Mouse (Mus musculus) gastrocnemius, adult 18-20 months (tissue): ENCODE measurements around the gene Gm10320. TPM values are rescaled to one million over a fixed set of nuclear protein-coding genes. Genes with fewer than 3 reads are reported as not detected.

Experiments used
- DNase-seq: peaks from one replicate; pipeline ENCODE4 v3.0.0; 2021; ENCODE audit warnings: low spot score
- long read RNA-seq, 2 experiments: library from polyadenylated mRNA; stranded (forward); transcript quantifications; one replicate each; pipeline ENCODE4 v2.0.0; 2021
- total RNA-seq, 2 experiments: library from RNA; stranded (reverse); gene quantifications; 2 replicates each; pipeline ENCODE4 v1.2.3; 2021

Gm10320 gene
- not detected for total RNA-seq
- long read RNA-seq, experiment 1: 0 reads
- long read RNA-seq, experiment 2: 0 reads

DNA sequence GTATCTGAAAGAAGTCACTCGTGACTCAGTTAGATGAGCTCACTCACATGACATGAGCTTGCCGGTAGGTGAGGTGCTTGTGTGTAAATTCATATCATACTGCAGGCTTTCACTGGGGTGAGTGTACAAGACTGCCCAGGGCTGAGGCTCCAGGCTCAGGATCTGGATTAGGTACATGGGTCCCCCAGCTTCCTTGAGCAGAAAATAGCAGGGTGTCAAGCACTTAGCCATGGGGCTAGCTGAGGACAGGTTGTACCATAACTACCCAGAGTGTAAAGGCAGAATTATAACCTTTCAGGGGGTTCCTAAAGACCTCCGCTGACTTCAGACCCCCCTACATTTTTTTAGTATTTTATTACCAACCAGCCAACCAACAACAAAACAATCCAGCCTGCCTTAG, at the start of gene Gm10320:
TSS of gene Gm10320 (minus strand) at position 93 of the 400 bp plus-strand sequence.
- no peak for DNase-seq

DNA sequence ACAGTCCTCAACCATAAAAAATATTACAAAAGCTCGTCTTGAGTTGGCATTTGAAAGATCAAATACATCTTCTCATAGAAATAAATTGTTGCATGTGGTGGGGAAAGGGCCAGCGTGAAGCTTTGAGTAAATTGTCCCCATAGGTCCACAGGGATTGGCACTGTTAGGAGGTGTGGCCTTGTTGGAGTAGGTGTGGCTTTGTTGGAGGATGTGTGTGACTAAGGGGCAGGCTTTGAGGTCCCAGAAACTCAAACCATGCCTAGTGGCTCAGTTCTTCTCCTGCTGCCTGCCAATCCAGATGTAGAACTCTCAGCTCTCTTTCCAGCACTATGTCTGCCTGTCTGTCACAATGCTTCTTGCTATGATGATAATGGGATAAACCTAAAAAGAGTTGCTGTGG, 49.8 kb upstream of the Gm10320 start:
- no peak for DNase-seq

DNA sequence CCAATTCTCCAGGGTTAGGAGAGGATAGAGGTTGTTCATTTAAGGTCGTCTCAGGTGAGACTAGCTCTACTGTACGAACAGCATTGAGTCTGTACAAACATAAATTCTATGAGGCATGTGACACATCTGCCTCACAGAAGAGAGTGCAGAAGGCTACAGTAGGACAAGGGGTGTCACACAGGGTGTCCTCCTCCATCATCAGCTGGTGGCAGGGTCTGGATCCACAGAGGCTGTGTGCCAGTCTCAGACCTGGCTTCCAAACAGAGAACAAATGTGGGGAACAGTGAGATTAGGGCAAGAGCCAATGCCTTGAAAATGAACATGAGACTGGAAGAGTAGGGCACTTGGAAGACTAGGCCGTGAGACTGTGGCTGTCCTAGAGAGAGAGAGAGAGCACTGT, 48.4 kb upstream of the Gm10320 start:
- DNase-seq: no peak

DNA sequence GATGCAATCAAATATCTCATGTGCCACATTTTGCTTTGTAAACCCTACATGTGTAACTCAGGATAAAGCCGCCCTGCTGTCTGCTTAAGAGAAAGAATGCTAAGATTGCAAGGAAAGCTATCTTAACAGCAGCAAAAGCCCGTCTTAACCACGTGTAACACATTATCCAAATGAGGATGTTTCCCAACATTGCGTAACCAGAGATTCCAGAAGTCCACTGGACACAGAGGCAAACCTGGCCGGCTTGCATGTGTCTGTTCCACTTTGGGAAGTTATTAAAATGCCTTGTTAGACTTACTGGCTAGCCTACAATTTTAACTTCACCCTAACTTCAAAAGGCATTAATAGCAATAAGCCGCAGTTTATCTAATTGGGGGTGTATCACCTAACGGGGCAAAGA, 47.5 kb upstream of the Gm10320 start:
- no peak for DNase-seq

DNA sequence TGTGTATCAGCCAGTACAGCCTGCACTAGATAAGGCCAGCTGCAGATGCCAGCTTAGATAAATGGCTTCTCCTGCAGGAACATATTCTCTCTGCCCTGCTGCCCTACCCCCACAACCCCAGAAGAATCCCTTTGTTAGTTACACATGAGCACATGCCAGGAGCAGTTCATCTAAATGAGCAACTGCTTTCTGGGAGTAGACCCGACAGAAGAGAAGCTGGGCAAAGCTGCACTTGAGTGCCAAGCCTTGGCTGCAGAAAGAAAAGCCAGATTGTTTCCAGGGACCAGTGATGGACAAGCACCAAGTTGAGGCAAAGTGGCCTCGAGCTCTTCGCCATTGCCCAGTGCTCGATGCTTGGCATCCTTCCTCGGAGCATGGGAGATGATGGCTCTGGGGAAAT, 46.8 kb upstream of the Gm10320 start:
- no peak for DNase-seq

DNA sequence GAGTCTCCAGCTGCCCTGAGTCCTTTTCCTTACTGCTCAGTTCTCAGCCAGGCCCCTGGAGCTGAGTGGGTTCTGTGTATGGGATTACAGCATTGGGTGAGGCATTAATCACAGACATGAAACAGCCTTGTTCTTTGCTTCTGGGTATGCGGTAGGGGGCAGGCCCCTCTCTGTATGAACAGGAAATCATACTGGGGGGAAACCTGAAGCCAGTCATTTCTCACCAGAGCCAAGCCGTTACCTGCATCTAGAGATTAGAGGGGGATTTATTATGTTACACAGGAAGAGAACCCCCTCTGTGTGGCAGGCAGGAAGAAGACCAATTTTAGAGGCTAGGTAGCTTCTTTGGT, 43.1 kb upstream of the Gm10320 start:
- no peak for DNase-seq

DNA sequence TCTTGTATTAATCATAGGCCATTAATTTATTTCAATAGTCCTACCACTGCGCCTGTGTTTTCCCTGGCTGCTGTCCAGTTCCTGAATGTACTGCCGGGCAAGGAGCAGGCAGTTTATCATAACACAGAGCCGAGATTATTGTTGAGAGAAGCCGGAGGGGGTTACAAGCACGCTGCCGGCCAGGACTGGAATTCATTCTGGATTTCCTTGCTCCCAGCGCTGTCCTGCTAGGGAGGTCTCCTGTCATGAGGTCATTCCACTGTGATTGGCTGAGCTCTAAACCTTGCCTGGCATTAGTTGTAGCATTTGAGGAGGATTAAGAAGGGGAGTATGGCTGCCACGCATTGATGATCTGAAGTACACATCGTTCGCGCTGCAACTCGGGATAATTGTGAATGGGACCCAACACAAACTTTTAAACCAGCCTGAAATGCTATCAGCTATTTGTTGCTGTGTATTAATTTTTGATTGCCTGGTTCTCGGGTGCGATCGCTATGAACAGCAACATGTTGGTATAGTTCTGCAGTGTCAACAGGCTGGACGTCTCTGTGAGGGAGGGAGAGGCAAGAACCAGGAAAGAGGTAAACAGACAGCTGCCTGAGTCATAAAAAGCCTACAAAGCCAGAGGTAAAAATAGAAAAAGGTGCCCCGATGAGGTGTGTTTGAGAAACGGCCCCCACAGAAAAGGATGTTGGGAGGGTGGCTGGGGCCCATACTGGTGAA, 42.5 kb upstream of the Gm10320 start:
- peak; percentile 3 for DNase-seq

DNA sequence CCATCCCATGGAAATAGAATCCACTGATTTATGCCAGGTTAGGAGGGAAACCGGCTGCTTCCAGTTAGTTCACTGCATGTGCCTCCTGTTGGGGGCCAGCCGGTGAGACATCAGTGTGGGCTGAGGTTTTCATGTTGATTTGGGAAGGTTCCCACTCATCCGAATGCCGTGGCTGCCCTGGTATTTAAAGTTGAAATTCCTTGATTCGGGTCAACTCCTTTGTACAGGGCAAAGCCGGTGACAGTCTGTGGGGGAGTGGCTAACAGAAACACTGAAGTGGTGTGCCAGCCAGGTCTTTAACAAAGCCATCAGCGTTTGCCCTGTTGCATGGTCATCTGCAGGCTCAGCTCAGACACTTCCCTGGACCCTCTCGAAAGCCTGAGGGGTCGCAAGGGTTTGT, 41.6 kb upstream of the Gm10320 start:
- no peak for DNase-seq

DNA sequence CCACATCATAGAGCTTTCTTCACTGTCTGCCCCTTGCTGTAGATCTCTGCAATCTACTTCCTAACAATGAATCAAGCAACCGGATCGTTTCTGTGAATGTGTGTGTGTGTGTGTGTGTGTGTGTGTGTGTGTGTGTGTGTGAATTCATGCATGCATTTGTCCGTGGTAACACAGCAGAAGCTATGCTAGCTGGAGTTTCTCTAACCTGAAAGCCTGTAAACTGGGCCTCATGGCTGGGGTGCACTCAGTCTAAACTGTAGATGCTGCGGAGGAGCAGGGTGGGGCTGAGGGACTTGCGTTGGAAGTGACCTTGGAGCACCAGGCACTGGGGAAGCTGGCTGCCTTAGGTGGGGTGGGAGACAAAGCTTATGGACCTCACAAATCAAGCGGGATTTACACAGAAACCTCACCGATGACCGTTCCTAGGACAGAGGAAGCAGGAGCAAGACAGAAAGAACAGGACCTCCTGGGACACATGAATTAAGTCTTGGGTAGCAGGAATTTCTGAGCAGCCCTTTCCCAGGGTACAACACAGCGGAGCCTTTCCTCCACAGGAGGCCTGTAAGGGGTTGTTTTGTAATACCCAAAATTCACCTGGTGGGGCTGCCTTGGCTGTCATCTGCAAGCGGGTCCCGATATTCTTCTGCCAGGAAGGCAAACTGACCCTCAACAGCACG, 41.0 kb upstream of the Gm10320 start:
- no peak for DNase-seq

DNA sequence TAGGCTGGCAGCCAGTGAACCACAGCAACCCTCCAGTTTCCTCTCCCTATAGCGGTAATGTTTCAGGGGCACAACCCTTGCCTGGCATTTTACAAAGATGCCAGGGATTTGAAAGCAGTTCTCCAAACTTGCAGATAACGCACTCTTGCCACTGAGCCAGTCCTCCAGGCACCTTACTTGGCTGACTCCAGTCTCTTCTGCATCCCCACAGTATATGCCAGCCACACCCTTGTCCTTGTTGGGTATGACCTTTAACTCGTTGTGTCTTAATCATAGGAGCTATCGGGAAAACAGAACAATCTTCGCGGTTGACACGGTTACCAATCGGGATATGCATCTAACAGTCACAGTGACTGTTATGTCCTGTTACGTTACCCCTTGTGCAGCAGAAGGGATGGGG, 40.2 kb upstream of the Gm10320 start:
- DNase-seq: no peak

DNA sequence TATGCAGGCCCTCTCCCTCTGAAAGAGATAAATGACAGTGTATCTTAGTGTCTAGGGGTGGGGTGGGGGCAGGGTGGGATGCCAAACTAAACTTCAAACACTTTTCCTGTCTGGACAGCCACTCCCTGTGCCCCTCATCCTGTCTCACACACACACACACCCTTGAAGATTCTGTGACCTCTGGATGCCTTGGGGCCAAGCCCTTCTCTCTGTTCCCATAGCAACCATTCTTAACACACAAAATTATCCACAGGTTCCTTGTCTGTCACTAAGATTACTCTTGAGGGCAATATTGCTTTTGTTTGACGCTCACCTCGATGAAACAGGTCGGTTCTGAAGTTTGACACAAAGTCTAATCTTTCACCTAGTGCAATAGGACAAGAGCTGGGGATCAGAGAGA, 39.5 kb upstream of the Gm10320 start:
- DNase-seq: no peak

DNA sequence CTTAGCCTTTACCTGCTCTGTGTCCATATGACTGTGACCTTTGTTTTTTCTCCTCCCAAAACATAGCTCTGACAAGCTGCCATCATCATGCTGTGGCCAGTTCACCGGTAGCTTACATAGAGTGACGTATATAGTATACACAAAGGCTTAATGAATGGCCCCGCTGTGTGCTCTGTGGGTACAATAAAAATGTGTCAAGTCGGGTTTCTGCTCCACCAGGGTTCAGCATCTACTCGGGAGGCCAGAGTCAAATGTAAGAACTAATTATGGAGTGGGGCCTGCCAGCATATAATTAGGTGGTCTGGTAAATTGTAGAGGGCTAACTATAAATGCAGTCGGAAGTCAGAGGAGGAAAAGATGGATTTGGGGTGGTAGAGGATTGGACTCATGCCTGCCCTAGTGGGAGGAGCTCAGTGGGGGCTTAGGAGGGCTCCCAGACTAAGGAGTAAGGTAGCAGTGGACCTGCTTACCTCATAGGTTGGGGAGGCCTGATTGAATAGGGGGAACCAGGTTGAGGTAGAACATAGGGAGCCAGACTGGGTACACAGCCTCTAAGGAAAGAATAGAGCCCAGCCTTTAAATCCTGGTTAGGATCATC, 32.0 kb upstream of the Gm10320 start:
- no peak for DNase-seq

DNA sequence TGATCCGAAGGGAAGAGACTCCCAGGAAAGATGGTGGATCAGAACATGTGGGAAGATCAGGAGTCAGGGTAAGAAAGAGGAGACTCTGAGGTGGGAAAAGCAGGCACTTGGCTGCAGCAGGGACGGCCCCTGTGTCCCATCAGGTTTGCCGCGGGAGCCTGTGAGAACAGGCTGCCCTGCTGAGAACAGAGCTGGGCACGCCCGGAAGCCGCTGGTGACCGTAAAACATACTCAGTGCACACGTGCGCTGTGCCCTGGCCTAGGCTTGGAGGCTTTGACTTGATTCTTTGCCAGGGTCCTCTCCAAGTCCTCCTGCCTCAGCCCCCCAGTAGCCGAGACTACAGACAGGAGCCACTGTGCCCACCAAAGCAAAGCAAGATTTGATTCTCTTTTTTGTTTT, 26.5 kb upstream of the Gm10320 start:
- no peak for DNase-seq

DNA sequence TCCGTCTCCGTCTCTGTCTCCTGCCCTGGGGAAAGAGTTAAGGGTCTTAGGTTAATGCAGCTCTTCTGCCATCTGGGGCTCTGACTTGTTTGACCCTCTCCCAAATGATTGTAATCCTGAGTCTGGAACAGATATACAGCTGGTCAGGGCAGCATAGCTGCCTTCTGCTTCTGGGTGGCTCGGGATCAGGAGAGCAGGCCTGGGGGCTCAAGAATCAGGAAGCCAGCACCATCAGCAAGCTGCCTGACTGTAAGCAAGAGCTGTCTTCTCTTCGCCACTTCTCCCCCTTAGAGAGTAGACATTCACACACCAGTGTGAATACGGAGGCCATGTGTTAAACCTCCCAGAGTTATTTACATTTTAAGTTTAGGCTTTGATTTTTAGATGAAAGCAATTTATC, 25.9 kb upstream of the Gm10320 start:
- DNase-seq: no peak

DNA sequence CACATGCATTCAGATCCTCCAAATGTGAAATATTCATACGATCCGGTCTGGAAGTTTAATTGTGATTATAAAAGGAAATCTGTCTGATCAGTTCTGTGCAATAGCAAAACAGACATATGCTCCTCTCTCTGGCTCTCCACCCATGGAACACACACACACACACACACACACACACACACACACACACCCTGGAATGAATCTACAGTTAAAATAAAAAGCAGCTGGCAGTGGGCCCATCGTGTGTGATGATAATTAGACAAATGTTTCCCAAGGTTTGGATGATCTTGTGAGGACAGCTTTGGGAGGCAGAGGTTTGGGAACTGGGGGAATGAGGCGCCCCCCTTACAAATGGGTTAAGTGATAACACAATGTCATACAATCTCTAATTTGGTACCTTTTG, 25.2 kb upstream of the Gm10320 start:
- DNase-seq: no peak

DNA sequence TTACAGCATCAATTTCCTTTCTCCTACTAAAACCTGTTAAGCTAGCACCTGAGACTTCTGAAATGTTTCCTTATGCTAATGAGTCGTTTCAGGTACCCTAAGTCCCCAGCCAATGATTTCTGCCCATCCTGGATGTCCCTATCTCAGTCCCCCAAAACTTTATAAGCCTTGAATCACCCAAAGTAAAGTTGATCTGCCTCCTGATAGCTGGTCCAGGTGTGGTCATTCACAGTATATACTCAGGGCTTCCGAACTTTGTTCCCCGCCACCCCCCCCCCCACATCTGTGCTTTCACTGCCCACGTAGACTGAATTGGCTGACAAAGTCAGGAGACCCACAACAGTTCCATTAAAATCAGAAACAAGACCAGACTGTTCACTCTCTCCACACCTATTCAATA, 20.3 kb upstream of the Gm10320 start:
- no peak for DNase-seq

DNA sequence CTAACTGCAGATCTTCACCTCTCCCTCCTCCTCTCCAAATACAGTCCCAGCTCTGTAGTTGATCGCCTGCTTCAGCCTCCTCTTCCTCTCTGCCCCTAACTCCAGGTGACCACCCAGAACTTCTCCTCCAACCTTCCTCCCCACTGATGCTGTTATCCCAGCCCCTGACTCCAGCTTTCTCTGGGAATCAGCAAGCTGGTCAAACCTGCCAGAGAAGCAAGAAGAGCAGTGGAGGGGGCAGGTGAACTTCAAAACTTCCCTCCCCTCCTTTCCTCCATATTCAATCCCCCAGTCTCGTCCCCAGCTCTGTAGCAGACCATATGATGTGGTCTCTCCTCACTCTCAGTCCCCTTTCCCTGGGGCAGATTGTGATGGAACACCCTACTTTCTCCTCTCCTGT, 15.9 kb upstream of the Gm10320 start:
- no peak for DNase-seq

DNA sequence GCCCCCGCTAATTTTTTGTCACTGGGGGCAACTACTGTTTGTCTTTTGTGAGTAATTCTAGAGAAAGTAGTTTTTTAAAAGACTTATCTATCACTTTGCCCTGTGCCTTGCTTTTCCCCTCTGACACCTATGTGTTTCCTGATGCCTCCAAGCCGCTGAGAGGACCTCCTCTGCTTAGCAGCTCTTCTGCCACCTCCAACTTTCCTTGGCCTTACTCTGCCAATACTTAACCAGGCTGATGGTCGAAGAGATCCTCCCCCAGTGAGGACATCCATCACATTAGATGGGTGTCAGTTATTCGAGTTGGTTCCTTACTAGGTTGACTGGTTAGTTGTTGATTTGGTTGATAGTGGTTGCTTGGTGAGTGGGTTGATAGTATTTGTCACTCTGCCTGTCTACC, 14.7 kb upstream of the Gm10320 start:
- no peak for DNase-seq

DNA sequence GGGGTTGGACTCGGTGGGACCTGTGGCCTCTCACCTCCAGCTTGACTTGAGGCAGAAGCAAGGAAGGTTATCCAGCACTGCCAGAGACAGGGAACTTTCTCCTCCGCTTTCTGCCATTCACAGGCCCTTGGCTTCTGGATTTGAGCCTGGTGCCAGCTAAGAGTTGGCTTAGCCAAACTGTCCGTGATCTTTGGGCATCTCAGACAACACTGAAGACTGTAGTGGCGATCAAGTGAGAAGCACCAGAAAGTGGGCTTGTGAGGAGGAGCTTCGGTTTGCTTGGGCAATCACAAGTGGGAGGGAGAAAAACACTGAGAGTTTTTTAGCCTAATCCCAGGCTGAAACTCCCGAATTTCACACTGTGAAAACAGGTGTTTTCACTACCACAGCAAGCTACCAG, 14.2 kb upstream of the Gm10320 start:
- DNase-seq: no peak

DNA sequence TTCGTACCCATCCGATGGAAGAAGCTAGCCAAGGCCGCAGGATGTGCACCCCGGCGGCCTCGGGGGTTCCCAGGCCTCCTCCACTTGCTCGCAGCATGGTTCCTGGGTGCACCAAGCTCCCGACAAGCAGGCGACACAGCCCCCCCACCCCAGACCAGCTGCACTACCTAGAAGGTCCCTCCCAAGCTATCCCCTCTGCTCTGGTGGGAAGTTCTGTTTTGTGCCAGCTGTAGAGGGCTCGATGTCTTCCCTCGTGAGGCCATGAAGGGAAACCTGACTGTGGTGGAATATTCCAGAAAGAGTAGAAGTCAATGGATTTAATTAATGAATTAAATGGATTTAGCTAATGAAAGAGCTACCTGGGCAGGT, 13.7 kb upstream of the Gm10320 start:
- no peak for DNase-seq

DNA sequence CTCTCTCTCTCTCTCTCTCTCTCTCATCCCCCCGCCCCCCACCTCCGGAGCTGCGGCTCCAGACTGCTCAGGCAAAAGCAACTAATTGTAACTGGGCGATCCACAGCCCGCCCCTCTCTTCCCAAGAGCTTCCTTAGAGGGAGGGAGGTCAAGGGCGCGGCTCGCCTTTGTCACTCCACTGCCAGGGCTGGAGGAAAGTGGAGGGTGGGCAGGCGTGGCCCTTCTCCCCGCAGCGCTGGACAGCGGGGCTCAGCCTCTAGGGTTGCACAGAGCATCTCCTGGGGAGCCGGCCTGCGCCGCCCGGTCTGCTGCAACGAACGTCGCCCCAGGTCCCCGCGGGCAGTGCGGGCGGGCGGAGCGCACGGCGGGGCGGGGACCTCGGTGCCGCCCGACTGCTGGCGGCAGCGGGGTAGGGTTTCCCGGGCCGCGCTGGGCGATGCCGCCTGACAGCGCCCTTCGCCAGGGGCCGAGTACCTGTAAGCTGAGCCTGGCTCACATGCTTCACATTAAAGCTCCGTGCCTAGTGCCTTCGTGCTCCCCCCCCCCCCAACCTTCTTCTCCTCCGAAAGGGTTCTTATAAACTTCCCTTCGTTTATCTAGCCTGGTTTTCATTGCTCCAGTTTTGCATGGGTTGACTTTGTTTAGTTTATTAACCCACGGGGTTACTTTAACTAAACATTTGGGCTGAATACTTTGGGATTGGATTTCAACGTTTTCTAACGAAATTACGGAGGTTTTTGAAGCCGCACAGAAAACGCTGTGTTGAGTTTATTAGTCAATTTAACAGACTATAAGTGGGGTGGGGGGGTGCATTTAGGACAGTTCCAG, 13.1 kb upstream of the Gm10320 start:
- no peak for DNase-seq

DNA sequence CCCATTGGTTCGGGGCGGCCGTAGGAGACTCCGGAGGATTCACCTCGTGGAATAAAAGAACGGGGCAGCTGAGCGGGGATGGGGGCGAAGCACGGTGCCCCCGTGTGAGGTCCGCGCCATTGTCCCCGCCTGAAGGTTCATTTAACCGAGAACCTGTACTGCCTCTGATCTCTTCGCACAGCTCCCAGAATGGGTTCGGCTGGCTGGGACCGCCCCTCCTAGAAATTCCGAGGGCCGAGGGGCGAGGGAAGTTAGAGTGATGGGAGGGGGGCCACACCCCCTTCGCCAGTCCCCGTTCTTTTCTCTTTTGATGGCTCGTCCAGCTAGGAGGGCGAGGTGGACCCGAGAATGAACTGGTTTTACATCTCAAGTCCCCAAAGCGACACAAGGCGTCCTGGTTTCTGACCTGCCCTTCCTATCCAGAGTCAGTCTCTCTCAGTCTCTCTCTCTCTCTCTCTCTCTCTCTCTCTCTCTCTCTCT, 12.4 kb upstream of the Gm10320 start:
- DNase-seq: no peak
